Mouse (Mus musculus): Measurements from ENCODE around the gene Sulf2. TPM values are rescaled to one million over a fixed set of nuclear protein-coding genes. Genes with fewer than 3 reads are reported as not detected.

Gene Sulf2
- polyA plus RNA-seq, 3 experiments from 2014 or later, result 2.5 to 3.3 (median 2.8) TPM

GRCm38 (mm10) chr2:166047931-166048330, 107.5 kb downstream of the Sulf2 start:
- ATAC-seq, result no peak

- peak; percentile 62 for ATAC-seq
Measured at GRCm38 (mm10) chr2:166045549-166046501, 109.6 kb downstream of the Sulf2 start.

- no peak for ATAC-seq
Measured at GRCm38 (mm10) chr2:166045006-166045405, 110.5 kb downstream of the Sulf2 start.

- no peak for ATAC-seq
Measured at GRCm38 (mm10) chr2:166042542-166042941, 112.9 kb downstream of the Sulf2 start.

GRCm38 (mm10) chr2:166039681-166040080, 115.8 kb downstream of the Sulf2 start:
- no peak for ATAC-seq

- peak; percentile 57 for ATAC-seq
Measured at GRCm38 (mm10) chr2:166035725-166036124, 119.7 kb downstream of the Sulf2 start.

GRCm38 (mm10) chr2:166034967-166035490, 120.4 kb downstream of the Sulf2 start:
- no peak for ATAC-seq

- ATAC-seq, result no peak
Measured at GRCm38 (mm10) chr2:166032628-166033027, 122.8 kb downstream of the Sulf2 start.

- peak; percentile 69 for ATAC-seq
Measured at GRCm38 (mm10) chr2:166031120-166031929, 124.1 kb downstream of the Sulf2 start.

- ATAC-seq, result peak; percentile 49
Measured at GRCm38 (mm10) chr2:166030256-166030995, 125.0 kb downstream of the Sulf2 start.

- no peak for ATAC-seq
Measured at GRCm38 (mm10) chr2:166029232-166029631, 126.2 kb downstream of the Sulf2 start.

- ATAC-seq, result no peak
Measured at GRCm38 (mm10) chr2:166027834-166028233, 127.6 kb downstream of the Sulf2 start.

GRCm38 (mm10) chr2:166025943-166026342, 129.5 kb downstream of the Sulf2 start:
- no peak for ATAC-seq

- no peak for ATAC-seq
Measured at GRCm38 (mm10) chr2:166024621-166025020, 130.8 kb downstream of the Sulf2 start.

- ATAC-seq, result no peak
Measured at GRCm38 (mm10) chr2:166024079-166024478, 131.4 kb downstream of the Sulf2 start.

Other genes starting within 250 kb of the Sulf2 start
- gene Ncoa3, start 163.0 kb downstream of the Sulf2 start, polyA plus RNA-seq (2017; shearing (Covaris generic)), result 10 to 100 TPM; 36.0 to 74.1 (median 67.4) TPM

Measured in inflammation-experienced regulatory T-cells, adult 6 months (primary cell).